Comparison of ENCODE assay signal across 23 mouse cellular contexts in genomic region chr8:77365990-77366389, GRCm38 (mm10).
DNase-seq lines count a peak whose midpoint lies in the region; ATAC-seq and TF ChIP-seq lines count a peak whose summit lies in the region.
"Had no signal": no experiment of that assay in that cellular context is flagged by ENCODE, and none has a peak within 500 bp of the region (broad histone marks: within the 10 kb centered on the region; RNA-seq: fewer than 3 reads in every experiment).

No protein-coding gene starts in this region.

- no peak overlapping the region for H3K27ac ChIP-seq in kidney, adult 2 months (ENCODE audit: insufficient read depth, low read depth, low read length)
- no peak overlapping the region for H3K27ac ChIP-seq in kidney, embryonic 14.5 days (ENCODE audit: low read depth, low read length)
- H3K27ac ChIP-seq in kidney, embryonic 16.5 days (ENCODE audit: low read length) = peak overlapping the region; percentile 18; the same call in 1 of the 2 replicates
- H3K27ac ChIP-seq: forebrain, embryonic 10.5 days; forebrain, embryonic 13.5 days; hindbrain, embryonic 10.5 days; hindbrain, embryonic 13.5 days had no signal

- 56% methylated on average over 6 of the region's 6 CpGs for WGBS in kidney, adult 2 months
- 84% methylated on average over 6 of the region's 6 CpGs for WGBS in kidney, embryonic 14.5 days
- 74% methylated on average over 6 of the region's 6 CpGs for WGBS in kidney, embryonic 16.5 days

- no peak overlapping the region for H3K4me2 ChIP-seq in kidney, embryonic 14.5 days (replicated peaks; ENCODE audit: low read depth, low read length)
- no peak overlapping the region for H3K4me2 ChIP-seq in kidney, embryonic 16.5 days (replicated peaks; ENCODE audit: low read depth, low read length)
- H3K4me2 ChIP-seq: forebrain, embryonic 13.5 days; heart, embryonic 11.5 days; hindbrain, embryonic 13.5 days had no signal

- DNase-seq in kidney, adult 2 months = peak; percentile 61
- DNase-seq in kidney, postnatal 14 days = no peak
- peak; percentile 16 to 53 for DNase-seq in kidney, postnatal 25 days
- DNase-seq in kidney, postnatal 36 days = peak; percentile 30 to 47
- no peak for DNase-seq in thymus, postnatal 14 days
- DNase-seq: adrenal gland, adult 2 months; adrenal gland, postnatal 14 days; cerebellum, adult 11-12 months; cerebellum, adult 8-10 months; cerebellum, postnatal 10 days; gastrocnemius, postnatal 10 days; gastrocnemius, postnatal 36 days; heart, postnatal 36 days had no signal

- TF ChIP-seq POLR2A in kidney, adult 2 months (IDR thresholded peaks at IDR 0.05; ENCODE audit: low read depth, low read length) = no peak

- H3K27me3 ChIP-seq in kidney, adult 2 months (replicated peaks; ENCODE audit: control insufficient read depth, insufficient read depth, low read length) = no peaks in the 10 kb centered on the region
- no peaks in the 10 kb centered on the region for H3K27me3 ChIP-seq in kidney, embryonic 14.5 days (ENCODE audit: control insufficient read depth, insufficient read depth, low read length)
- H3K27me3 ChIP-seq in kidney, embryonic 16.5 days (ENCODE audit: insufficient read depth, low read length) = no peaks in the 10 kb centered on the region
- H3K27me3 ChIP-seq: forebrain, embryonic 13.5 days; hindbrain, embryonic 13.5 days had no signal

- H3K4me3 ChIP-seq in kidney, adult 2 months (ENCODE audit: insufficient read depth, low read depth, low read length) = no peak overlapping the region
- no peak overlapping the region for H3K4me3 ChIP-seq in kidney, embryonic 14.5 days (ENCODE audit: low read length)
- no peak overlapping the region for H3K4me3 ChIP-seq in kidney, embryonic 16.5 days (ENCODE audit: low read length)
- H3K4me3 ChIP-seq: forebrain, embryonic 10.5 days; forebrain, embryonic 13.5 days; hindbrain, embryonic 10.5 days; hindbrain, embryonic 13.5 days had no signal

- H3K36me3 ChIP-seq in kidney, adult 2 months (ENCODE audit: control insufficient read depth, insufficient read depth, low read length) = no peaks in the 10 kb centered on the region; the same call in 1 of the 2 replicates
- peaks cover 3% of the 10 kb centered on the region; the same call in 1 of the 2 replicates for H3K36me3 ChIP-seq in kidney, embryonic 14.5 days (ENCODE audit: control insufficient read depth, insufficient read depth, low read length)
- H3K36me3 ChIP-seq in kidney, embryonic 16.5 days (ENCODE audit: insufficient read depth, low read length) = peaks cover 13% of the 10 kb centered on the region; the same call in 1 of the 2 replicates
- H3K36me3 ChIP-seq: hindbrain, embryonic 13.5 days had no signal

- no peak for TF ChIP-seq CTCF in kidney, adult 2 months (conservative IDR thresholded peaks at IDR 0.05; ENCODE audit: insufficient read depth, insufficient read length, low read depth, low read length)

- H3K9me3 ChIP-seq in kidney, embryonic 14.5 days (ENCODE audit: control insufficient read depth, low read length) = no peaks in the 10 kb centered on the region
- no peaks in the 10 kb centered on the region for H3K9me3 ChIP-seq in kidney, embryonic 16.5 days (ENCODE audit: low read length)
- H3K9me3 ChIP-seq: forebrain, embryonic 10.5 days; forebrain, embryonic 13.5 days; hindbrain, embryonic 10.5 days; hindbrain, embryonic 13.5 days had no signal

- H3K4me1 ChIP-seq in kidney, adult 2 months (ENCODE audit: control insufficient read depth, insufficient read depth, low read length) = no peaks in the 10 kb centered on the region
- no peaks in the 10 kb centered on the region; the same call in 1 of the 2 replicates for H3K4me1 ChIP-seq in kidney, embryonic 14.5 days (ENCODE audit: control insufficient read depth, insufficient read depth, low read length)
- H3K4me1 ChIP-seq in kidney, embryonic 16.5 days (ENCODE audit: insufficient read depth, low read length) = peaks cover 14% of the 10 kb centered on the region

- ATAC-seq in kidney, embryonic 14.5 days (ENCODE audit: low FRiP score, low TSS enrichment) = no peak
- no peak; the same call in 1 of the 2 replicates for ATAC-seq in kidney, embryonic 16.5 days (ENCODE audit: low FRiP score, low TSS enrichment)
- ATAC-seq: CD4-positive, CD25-positive, alpha-beta regulatory T cell, adult 4 months; forebrain, embryonic 13.5 days; forebrain, embryonic 16.5 days; hindbrain, embryonic 16.5 days had no signal

- H3K9ac ChIP-seq in kidney, embryonic 14.5 days (ENCODE audit: low read depth, low read length) = no peak overlapping the region
- no peak overlapping the region for H3K9ac ChIP-seq in kidney, embryonic 16.5 days (replicated peaks; ENCODE audit: low read length)
- H3K9ac ChIP-seq: forebrain, embryonic 13.5 days; hindbrain, embryonic 13.5 days had no signal

Comparison
In these comparisons a context has a peak if more than half of its experiments do, and no peak if none do; other contexts are left out.
1. DNase-seq: peak in kidney, adult 2 months (single experiment), kidney, postnatal 25 days (2 of 2) and kidney, postnatal 36 days (2 of 2); none in kidney, postnatal 14 days (single experiment) and thymus, postnatal 14 days (single experiment).